Mouse (Mus musculus): Measurements from ENCODE around the gene Phospho1.

The Phospho1 gene

DNA sequence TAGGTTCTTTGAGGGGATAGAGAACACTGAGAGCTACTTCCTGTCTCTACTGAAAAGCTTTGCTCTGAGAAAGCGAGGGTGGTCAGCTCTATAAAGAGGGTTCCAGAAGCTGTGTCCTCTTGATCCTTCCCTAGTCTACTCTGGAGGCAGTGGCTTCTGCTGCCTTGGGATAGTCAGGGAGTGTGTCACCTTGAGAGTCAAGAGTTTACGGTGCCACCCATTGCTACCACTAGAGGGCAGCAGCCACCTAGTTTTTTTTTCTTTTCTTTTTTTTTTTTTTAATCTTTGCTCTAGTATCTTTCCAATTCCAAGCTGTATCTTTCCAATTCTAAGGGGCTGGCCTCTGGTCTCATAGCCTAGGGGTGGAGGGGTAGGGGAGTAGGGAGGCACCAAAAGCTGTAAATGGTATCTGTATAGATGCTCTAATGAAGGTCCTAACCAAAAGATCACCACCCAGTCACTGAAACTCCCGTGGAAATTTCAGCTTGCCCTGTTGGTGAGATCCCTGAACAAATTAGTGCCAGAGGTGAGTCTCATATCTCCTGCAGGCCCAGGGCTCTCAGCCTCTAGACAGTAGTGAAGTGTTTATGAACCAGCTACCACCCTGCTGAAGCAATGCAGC, 3.3 kb downstream of the Phospho1 start:
- CTCF ChIA-PET: interaction anchor here (0.5 to 2.9 kb wide), 57 partner anchors 8 to 1695 kb away, joined by 3 to 17 read pairs (median 4); partner anchors contain the start of genes Gngt2 (in 1 of the 4), Phb (in 1 of the 4) and Snf8 (in 1 of the 4)
- POLR2A ChIA-PET: interaction anchor here (0.6 to 3.1 kb wide), 24 partner anchors 15 to 248 kb away, joined by 3 to 16 read pairs (median 3); partner anchors contain the start of genes Abi3 (in 1 of the 4), Atp5g1 (in 1 of the 4) and Snf8 (in 1 of the 4)

- POLR2A ChIA-PET: interaction anchor here (0.6 to 3.1 kb wide), 22 partner anchors 11 to 152 kb away, joined by 3 to 16 read pairs (median 3); partner anchors contain the start of gene Abi3 (in 1 of the 4)
- CTCF ChIA-PET: interaction anchor here (0.5 to 2.9 kb wide), 47 partner anchors 7 to 859 kb away, joined by 3 to 13 read pairs (median 4); partner anchors contain the start of genes Gngt2 (in 1 of the 4) and Snf8 (in 1 of the 4)
Observed at GRCm38 (mm10) chr11:95828181-95828964, 4.1 kb downstream of the Phospho1 start.

- CTCF ChIA-PET: interaction anchor here in 3 of 4 experiments (0.6 to 2.3 kb wide), 6 partner anchors 14 to 317 kb away, joined by 3 to 12 read pairs (median 5); no protein-coding TSS in a partner anchor
- POLR2A ChIA-PET: interaction anchor here in 2 of 4 experiments (0.6 to 3.1 kb wide), 11 partner anchors 10 to 1049 kb away, joined by 3 to 16 read pairs (median 4); no protein-coding TSS in a partner anchor
Observed at GRCm38 (mm10) chr11:95829526-95830050, 5.3 kb downstream of the Phospho1 start.

- POLR2A ChIA-PET: interaction anchor here in 3 of 4 experiments (0.6 to 2.4 kb wide), 18 partner anchors 7 to 1210 kb away, joined by 3 to 10 read pairs (median 4); partner anchors contain the start of genes Abi3 (in 2 of the 3), Atp5g1 (in 1 of the 3) and Kat7 (in 1 of the 3)
- CTCF ChIA-PET: interaction anchor here (0.6 to 2.3 kb wide), 15 partner anchors 10 to 316 kb away, joined by 3 to 8 read pairs (median 4); no protein-coding TSS in a partner anchor
Observed at GRCm38 (mm10) chr11:95830411-95831275, 6.3 kb downstream of the Phospho1 start.

DNA sequence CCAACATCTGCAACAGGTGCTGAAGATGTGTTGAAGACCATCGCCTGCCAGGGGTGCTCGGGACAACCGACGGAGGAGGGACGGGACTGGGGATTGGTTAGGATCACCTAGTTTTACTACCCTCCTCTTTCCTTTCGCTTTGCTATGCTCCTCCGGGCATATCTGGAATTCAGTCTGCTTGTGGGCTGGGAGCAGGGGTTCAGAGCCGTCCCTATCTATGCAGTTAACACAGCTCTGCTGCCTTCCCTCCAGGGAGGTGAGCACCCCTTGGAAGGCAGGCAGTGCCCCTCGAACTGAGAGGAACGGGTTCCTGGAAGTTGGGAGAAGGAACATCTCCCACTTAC, 6.9 kb downstream of the Phospho1 start:
- POLR2A ChIA-PET: interaction anchor here in 3 of 4 experiments (0.6 to 2.4 kb wide), 13 partner anchors 8 to 521 kb away, joined by 3 to 10 read pairs (median 4); partner anchors contain the start of genes Abi3 (in 2 of the 3), Atp5g1 (in 1 of the 3) and Kat7 (in 1 of the 3)
- CTCF ChIA-PET: interaction anchor here (0.6 to 2.3 kb wide), 14 partner anchors 9 to 199 kb away, joined by 3 to 8 read pairs (median 4); no protein-coding TSS in a partner anchor

DNA sequence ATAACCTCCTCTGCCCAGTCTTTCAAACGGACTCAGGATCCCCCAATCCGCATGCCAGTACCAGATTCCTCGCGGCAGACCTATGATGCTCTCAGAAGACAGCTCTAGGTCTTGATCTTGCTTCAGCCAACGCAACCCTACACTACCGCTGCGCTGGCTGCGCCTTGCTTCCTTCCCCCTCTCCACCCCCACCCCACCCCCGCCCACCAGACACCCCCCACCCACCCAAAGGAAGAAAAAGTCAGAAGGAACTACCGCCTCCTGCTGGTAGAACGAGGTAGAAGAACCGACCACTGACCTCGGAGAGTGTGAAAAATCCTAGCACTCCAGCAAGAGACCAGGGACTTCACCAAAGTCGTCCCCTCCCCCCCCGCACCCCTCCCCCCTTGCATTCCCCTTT, 7.3 kb downstream of the Phospho1 start:
- ChIA-PET CTCF (interaction anchor here (0.6 to 2.3 kb wide), 14 partner anchors 9 to 198 kb away, joined by 3 to 8 read pairs (median 3); no protein-coding TSS in a partner anchor), POLR2A (interaction anchor here in 3 of 4 experiments (0.6 to 2.4 kb wide), 11 partner anchors 8 to 521 kb away, joined by 3 to 10 read pairs (median 4); partner anchors contain the start of genes Abi3 (in 2 of the 3), Atp5g1 (in 1 of the 3), Kat7 (in 1 of the 3) and Ttll6 (in 1 of the 3))

DNA sequence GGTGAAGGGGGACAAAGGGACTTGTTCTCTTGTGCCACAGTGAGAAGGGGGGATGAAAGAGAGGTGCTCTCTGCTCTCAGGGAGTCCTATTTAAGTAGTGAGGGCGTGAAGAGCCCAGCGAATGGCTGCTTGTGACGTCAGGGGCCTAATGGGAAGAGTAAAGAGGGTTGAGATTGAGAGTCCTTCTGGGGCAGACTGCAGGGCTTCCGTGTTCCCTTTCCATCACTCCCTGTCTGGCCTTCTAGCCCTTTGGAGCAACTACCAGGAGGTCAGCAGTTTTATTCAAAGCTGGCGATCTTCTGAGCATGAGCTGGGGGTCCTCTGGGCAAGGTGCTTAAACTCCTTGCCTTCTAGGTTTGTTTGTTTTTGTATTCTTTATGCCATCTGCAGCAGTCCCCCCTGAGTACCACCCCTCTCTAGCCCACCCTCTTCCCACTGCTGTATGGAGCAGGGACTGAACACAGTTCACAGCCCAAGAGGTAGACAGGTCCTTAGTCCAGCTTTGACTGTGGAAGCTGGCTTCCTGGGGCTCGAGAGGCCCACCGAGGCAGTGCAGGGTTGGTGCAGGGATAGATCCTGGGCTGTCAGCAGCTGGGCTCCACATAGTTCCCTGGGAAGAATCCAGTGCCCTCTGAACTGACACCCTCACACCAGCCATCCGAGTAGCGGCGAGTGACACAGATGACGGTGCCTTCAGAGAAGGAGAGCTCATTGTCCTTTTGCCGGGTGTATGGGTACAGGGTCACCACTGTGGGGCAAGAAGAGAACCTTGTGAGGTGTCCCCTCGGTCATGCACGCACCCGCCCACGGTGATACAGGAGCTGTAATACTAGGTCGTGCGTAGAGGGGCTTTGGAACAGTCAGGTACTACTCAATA, 8.1 kb downstream of the Phospho1 start:
- POLR2A ChIA-PET: interaction anchor here in 3 of 4 experiments (0.5 to 2.4 kb wide), 22 partner anchors 9 to 522 kb away, joined by 3 to 9 read pairs (median 3); partner anchors contain the start of genes Abi3 (in 3 of the 3), Kat7 (in 1 of the 3), Phospho1 (in 1 of the 3) and Ttll6 (in 1 of the 3)
- CTCF ChIA-PET: interaction anchor here (0.5 to 2.3 kb wide), 20 partner anchors 8 to 1306 kb away, joined by 3 to 13 read pairs (median 3); partner anchors contain the start of gene Abi3 (in 1 of the 4)

DNA sequence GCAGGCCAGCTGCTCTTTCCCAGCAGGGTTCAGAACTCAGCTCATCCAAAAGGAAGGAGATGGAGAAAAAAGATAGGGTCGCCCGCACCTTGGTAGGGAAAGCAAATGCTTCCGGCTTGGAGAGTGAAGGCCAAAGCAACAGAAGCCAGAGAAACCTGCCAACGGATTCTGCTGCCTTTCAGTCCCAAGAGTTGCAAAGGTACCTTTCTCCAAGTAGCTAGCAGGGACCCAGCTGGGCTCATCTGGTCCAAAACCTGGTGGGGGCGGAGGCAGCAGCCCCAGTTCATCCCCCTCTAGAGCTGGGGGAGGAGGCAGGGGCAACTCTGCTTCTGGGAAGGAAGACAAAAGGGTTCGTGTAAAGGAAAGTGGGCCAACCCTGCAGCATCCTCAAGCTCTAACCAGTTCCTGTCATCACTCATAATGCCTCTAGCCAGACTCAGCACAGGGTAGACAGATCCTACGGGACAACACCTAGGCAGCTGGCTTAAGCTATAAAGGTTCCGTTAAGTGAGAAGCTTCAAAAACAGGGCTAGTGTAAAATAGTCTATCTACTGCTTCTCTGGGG, 8.8 kb downstream of the Phospho1 start:
- ChIA-PET POLR2A (interaction anchor here (0.5 to 2.4 kb wide), 26 partner anchors 9 to 335 kb away, joined by 3 to 9 read pairs (median 3); partner anchors contain the start of genes Abi3 (in 3 of the 4), Atp5g1 (in 1 of the 4), Phospho1 (in 1 of the 4) and Ttll6 (in 1 of the 4)), CTCF (interaction anchor here in 3 of 4 experiments (0.5 to 2.1 kb wide), 11 partner anchors 9 to 1306 kb away, joined by 3 to 13 read pairs (median 4); partner anchors contain the start of gene Abi3 (in 1 of the 3))

DNA sequence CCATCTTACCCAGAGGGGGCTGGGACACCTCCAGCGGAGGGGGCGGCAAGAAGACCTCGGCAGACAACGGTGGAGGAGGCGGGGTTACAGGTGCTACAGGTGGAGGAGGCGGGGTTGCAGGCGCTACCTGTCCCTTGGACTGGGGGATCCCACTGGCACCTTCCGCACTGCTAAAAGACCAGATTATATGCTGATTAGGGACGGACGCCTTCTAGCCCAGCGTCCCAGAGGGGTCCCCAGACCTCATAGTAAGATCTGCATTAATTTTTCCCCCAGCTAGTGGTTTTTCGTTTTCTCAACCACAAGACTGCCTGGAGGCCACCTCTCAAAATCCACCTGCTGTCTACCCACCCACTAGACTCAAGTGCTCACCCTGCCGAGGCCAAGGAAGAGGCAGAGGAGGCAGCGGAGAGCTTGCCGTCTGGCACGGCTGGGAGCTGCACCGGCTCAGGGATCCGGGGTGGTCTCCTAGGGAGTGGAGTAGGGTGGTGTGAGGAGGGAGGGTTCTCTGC, 9.4 kb downstream of the Phospho1 start:
- ChIA-PET CTCF (interaction anchor here in 3 of 4 experiments (0.6 to 1.6 kb wide), 6 partner anchors 10 to 205 kb away, joined by 3 to 6 read pairs (median 3); no protein-coding TSS in a partner anchor), POLR2A (interaction anchor here (0.5 to 2.4 kb wide), 23 partner anchors 9 to 334 kb away, joined by 3 to 11 read pairs (median 3); partner anchors contain the start of genes Abi3 (in 2 of the 4), Atp5g1 (in 1 of the 4), Phospho1 (in 1 of the 4) and Snf8 (in 1 of the 4))

DNA sequence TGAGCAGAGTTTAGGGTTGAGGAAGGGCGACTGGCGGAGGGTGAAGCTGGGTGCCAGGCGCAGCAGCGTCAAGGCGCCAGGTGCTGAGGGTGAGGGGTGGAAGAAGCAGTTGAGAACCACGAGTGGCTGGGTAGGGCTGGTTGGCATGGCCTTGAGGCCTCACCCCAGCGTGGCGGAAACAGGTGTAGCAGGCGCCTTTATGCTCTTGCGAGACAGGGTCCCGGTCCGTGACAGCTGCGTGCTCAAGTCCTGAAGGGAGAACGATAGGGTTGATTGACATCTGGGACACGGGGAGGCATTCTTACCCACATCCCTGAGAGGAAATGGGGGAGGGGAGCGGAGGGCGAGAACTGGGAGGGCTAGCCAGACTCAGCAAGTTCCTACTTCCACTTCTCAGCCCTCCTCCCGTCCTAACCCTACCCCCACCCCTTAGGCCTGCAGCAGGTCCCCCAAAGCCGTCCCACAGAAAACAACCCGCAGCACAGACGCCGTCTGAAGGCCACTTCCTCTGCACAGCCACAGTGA, 9.9 kb downstream of the Phospho1 start:
- CTCF ChIA-PET: interaction anchor here in 2 of 4 experiments (1.2 to 1.4 kb wide), 3 partner anchors 9 to 56 kb away, joined by 3 read pairs; no protein-coding TSS in a partner anchor

DNA sequence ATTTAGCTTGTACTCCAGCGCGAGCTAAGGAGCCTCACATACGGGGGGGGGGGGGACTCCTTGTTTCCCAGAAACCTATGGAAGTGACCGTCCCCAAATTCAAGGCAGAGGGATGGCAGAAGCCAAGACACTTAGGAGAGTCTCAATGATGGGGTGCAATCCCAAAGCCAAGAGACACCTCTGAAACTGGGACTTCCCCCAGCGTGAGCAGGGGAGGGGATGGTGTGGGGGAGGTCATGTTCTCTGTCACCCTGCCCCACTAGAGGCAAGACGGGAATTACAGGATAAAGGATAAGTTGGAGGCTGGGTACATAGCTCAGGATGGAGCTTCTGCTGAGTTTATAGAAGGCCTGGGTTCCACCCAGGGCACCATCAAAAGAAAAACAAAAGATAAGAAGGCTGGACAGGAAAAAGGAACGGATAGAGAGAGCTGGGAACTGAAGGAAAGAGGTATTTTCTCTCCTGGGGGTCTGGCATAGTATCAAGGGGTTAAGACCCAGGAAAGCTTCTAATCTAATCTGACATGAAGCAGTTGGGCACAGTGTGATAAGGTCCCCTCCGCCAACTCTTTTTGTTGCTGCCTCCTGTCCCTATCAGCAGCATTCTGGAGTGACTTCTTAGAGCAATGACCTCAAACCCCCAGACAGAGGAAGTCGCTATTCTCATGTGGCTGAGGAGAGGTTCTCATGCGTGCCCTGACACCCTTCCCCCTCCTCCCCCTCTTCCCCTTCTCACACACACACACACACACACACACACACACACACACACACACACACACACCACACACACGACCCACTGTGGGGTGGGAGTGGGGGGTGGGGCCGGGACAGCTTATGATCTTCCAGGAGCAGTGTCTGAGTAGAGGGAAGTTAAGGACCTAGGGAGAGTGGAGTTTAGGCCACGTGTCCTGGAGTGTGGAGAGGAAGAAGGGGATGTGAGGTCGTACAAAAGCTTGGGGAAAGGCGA, 10.7 kb downstream of the Phospho1 start:
- ChIA-PET CTCF (interaction anchor here in 2 of 4 experiments (0.6 to 1.4 kb wide), 6 partner anchors 7 to 168 kb away, joined by 3 to 4 read pairs (median 3); no protein-coding TSS in a partner anchor), POLR2A (interaction anchor here (0.6 to 2.2 kb wide), 15 partner anchors 9 to 241 kb away, joined by 3 to 11 read pairs (median 4); partner anchors contain the start of genes Atp5g1 (in 1 of the 4) and Phospho1 (in 1 of the 4))

More for the DNA sequence above, 9.9 kb downstream of the Phospho1 start:
- POLR2A ChIA-PET: interaction anchor here in 3 of 4 experiments (0.6 to 2.4 kb wide), 13 partner anchors 9 to 241 kb away, joined by 3 to 11 read pairs (median 4); partner anchors contain the start of genes Abi3 (in 1 of the 3), Atp5g1 (in 1 of the 3) and Snf8 (in 1 of the 3)

DNA sequence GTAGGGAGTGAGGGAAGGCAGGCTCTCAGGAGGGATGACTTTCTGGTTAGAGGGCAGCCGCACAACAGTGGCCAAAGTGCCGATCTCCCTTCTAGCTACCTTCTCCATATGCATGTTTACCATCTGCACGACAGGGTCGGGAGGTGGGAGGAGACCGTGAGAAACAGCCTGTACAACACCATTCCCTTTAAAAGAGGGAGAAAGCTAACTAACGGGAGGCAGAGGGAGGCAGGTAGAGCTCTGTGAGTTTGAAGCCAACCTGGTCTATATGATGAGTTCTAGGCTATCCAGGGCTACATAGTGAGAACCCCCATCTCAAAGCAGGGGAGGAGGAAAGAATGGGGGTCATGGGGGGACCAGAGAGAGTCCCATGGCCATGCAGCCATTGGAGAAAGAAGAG, 11.5 kb downstream of the Phospho1 start:
- POLR2A ChIA-PET: interaction anchor here in 2 of 4 experiments (0.6 to 2.2 kb wide), 7 partner anchors 13 to 148 kb away, joined by 3 to 7 read pairs (median 5); no protein-coding TSS in a partner anchor
- CTCF ChIA-PET: interaction anchor here in 3 of 4 experiments (1.0 to 1.5 kb wide), 3 partner anchors 8 to 12 kb away, joined by 3 to 4 read pairs (median 4); no protein-coding TSS in a partner anchor

DNA sequence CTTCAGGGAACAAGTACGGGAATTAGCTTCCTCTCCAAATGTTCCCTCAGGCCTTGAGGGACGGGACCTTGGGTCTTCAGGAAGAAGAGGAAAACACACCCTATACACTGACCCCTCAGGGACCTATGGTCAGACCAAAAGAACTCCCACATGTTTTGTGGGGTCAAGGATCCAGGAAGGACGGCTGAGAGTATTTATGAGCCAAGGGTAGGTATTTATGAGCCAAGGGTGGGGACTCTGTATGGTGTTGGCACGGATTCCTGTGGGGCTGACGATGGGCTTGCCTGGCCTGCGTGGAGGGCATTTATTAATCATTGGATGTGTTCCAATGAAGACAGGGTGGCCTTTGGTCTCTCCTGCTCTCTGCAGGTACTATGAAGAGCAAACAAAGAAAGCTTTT, 12.1 kb downstream of the Phospho1 start:
- ChIA-PET CTCF (interaction anchor here in 2 of 4 experiments (0.7 to 1.5 kb wide), 3 partner anchors 9 to 136 kb away, joined by 3 to 4 read pairs (median 4); no protein-coding TSS in a partner anchor), POLR2A (interaction anchor here in 2 of 4 experiments (0.6 to 2.2 kb wide), 4 partner anchors 11 to 239 kb away, joined by 4 to 7 read pairs (median 5); partner anchors contain the start of gene Atp5g1 (in 1 of the 2))

Measured in embryonic stem cell, embryonic (primary cell).